Mouse (Mus musculus): ENCODE measurements around the gene Olfr1037. TPM values are rescaled to one million over a fixed set of nuclear protein-coding genes. Genes with fewer than 3 reads are reported as not detected.
"Not testable (repeated sequence)": the region's sequence is repeated elsewhere in the genome, so short reads cannot be mapped to it uniquely, and the experiment has no call there.

Gene Olfr1037
- not detected in 2 replicates for polyA plus RNA-seq (2015; fragmentation: Nextera tagmentation; extraction: Ambion mirVana)

- Histone ChIP-seq H3K36me3 (no peaks in the 10 kb centered on the region), H3K4me2 (replicated peaks) (no peak within 1 kb of the TSS), H3K4me1 (replicated peaks) (no peaks in the 10 kb centered on the region), H3K27me3 (replicated peaks) (no peaks in the 10 kb centered on the region), H3K27ac (no peak within 1 kb of the TSS), H3K9me3 (no peaks in the 10 kb centered on the region), H3K4me3 (replicated peaks) (no peak within 1 kb of the TSS), H3K9ac (no peak within 1 kb of the TSS)
- WGBS, result 87% methylated on average over 2 of the region's 2 CpGs
- ATAC-seq, result no peak
These were observed at the start of gene Olfr1037 for GRCm38 (mm10) chr2:86087285-86087684. Olfr1037 (minus strand) TSS chr2:86087385.

- H3K4me3 ChIP-seq (replicated peaks), result no peak within 1 kb of the TSS
- H3K27me3 ChIP-seq (replicated peaks), result no peaks in the 10 kb centered on the region
- 96% methylated on average over 1 of the region's 1 CpGs for WGBS
- no peaks in the 10 kb centered on the region for H3K36me3 ChIP-seq
- H3K4me2 ChIP-seq (replicated peaks), result no peak within 1 kb of the TSS
- H3K9me3 ChIP-seq, result no peaks in the 10 kb centered on the region
- no peak within 1 kb of the TSS for H3K27ac ChIP-seq
- H3K9ac ChIP-seq, result no peak within 1 kb of the TSS
- no peak for ATAC-seq
- H3K4me1 ChIP-seq (replicated peaks), result no peaks in the 10 kb centered on the region
These were observed 48.6 kb upstream of the Olfr1037 start, which contains the start of gene Olfr1039 for GRCm38 (mm10) chr2:86135828-86136227. Olfr1039 (minus strand) TSS chr2:86135928.

- not testable (repeated sequence) for ATAC-seq; H3K27ac ChIP-seq; H3K9ac ChIP-seq; H3K36me3 ChIP-seq; H3K4me3 ChIP-seq (replicated peaks); H3K27me3 ChIP-seq (replicated peaks); H3K4me2 ChIP-seq (replicated peaks); H3K4me1 ChIP-seq (replicated peaks); H3K9me3 ChIP-seq
- 80% methylated on average over 1 of the region's 1 CpGs for WGBS
These were observed 6.7 kb downstream of the Olfr1037 start for GRCm38 (mm10) chr2:86080478-86080877.

GRCm38 (mm10) chr2:86073692-86074091 lies 13.5 kb downstream of the Olfr1037 start, which contains the start of gene Olfr1036:
Olfr1036 (plus strand) TSS chr2:86073992.
- H3K27me3 ChIP-seq (replicated peaks); H3K4me3 ChIP-seq (replicated peaks); H3K27ac ChIP-seq; H3K4me2 ChIP-seq (replicated peaks); H3K9ac ChIP-seq; H3K4me1 ChIP-seq (replicated peaks); ATAC-seq; H3K36me3 ChIP-seq; H3K9me3 ChIP-seq: not testable (repeated sequence)

GRCm38 (mm10) chr2:86070189-86070588 lies 17.0 kb downstream of the Olfr1037 start:
- no peak for ATAC-seq
- Histone ChIP-seq H3K9ac (no peak overlapping the region), H3K36me3 (no peaks in the 10 kb centered on the region), H3K27ac (no peak overlapping the region), H3K27me3 (replicated peaks) (no peaks in the 10 kb centered on the region), H3K4me1 (replicated peaks) (no peaks in the 10 kb centered on the region), H3K4me2 (replicated peaks) (no peak overlapping the region), H3K9me3 (no peaks in the 10 kb centered on the region), H3K4me3 (replicated peaks) (no peak overlapping the region)
- WGBS, result 81% methylated on average over 8 of the region's 8 CpGs

- H3K27me3 ChIP-seq (replicated peaks); H3K9me3 ChIP-seq; H3K4me2 ChIP-seq (replicated peaks); ATAC-seq; H3K27ac ChIP-seq; H3K4me1 ChIP-seq (replicated peaks); H3K4me3 ChIP-seq (replicated peaks); H3K9ac ChIP-seq; H3K36me3 ChIP-seq: not testable (repeated sequence)
- 98% methylated on average over 2 of the region's 2 CpGs for WGBS
These were observed 23.4 kb downstream of the Olfr1037 start for GRCm38 (mm10) chr2:86063766-86064165.

- H3K9ac ChIP-seq; H3K9me3 ChIP-seq; H3K36me3 ChIP-seq; H3K4me3 ChIP-seq (replicated peaks); H3K27ac ChIP-seq; H3K4me1 ChIP-seq (replicated peaks); H3K4me2 ChIP-seq (replicated peaks); H3K27me3 ChIP-seq (replicated peaks); ATAC-seq: not testable (repeated sequence)
These were observed 36.4 kb downstream of the Olfr1037 start for GRCm38 (mm10) chr2:86050777-86051176.

- no peak within 1 kb of the TSS for H3K4me3 ChIP-seq (replicated peaks)
- H3K27ac ChIP-seq, result no peak within 1 kb of the TSS
- no peak within 1 kb of the TSS for H3K9ac ChIP-seq
- ATAC-seq, result no peak
- no peaks in the 10 kb centered on the region for H3K36me3 ChIP-seq
- no peaks in the 10 kb centered on the region for H3K4me1 ChIP-seq (replicated peaks)
- no peaks in the 10 kb centered on the region for H3K9me3 ChIP-seq
- no peak within 1 kb of the TSS for H3K4me2 ChIP-seq (replicated peaks)
- H3K27me3 ChIP-seq (replicated peaks), result no peaks in the 10 kb centered on the region
These were observed 41.6 kb downstream of the Olfr1037 start, which contains the start of gene Olfr1034 for GRCm38 (mm10) chr2:86045561-86045960. Olfr1034 (plus strand) TSS chr2:86045861.

Other genes with a start within 250 kb of the Olfr1037 start
- not detected in 2 replicates for gene Olfr1019, start 241.9 kb downstream of the Olfr1037 start, polyA plus RNA-seq (2015; fragmentation: Nextera tagmentation; extraction: Ambion mirVana)
- not detected in 2 replicates for gene Olfr1020, start 240.4 kb downstream of the Olfr1037 start, polyA plus RNA-seq (2015; fragmentation: Nextera tagmentation; extraction: Ambion mirVana)
- gene Olfr1022, start 218.8 kb downstream of the Olfr1037 start, polyA plus RNA-seq (2015; fragmentation: Nextera tagmentation; extraction: Ambion mirVana), result not detected in 2 replicates
- not detected in 2 replicates for gene Olfr1023, start 201.7 kb downstream of the Olfr1037 start, polyA plus RNA-seq (2015; fragmentation: Nextera tagmentation; extraction: Ambion mirVana)
- gene Olfr1024, start 182.3 kb downstream of the Olfr1037 start, polyA plus RNA-seq (2015; fragmentation: Nextera tagmentation; extraction: Ambion mirVana), result not detected in 2 replicates
- not detected in 2 replicates for gene Olfr1025-ps1, start 172.2 kb downstream of the Olfr1037 start, polyA plus RNA-seq (2015; fragmentation: Nextera tagmentation; extraction: Ambion mirVana)
- gene Olfr1026, start 165.8 kb downstream of the Olfr1037 start, polyA plus RNA-seq (2015; fragmentation: Nextera tagmentation; extraction: Ambion mirVana), result not detected in 2 replicates
- not detected in 2 replicates for gene Olfr1028, start 136.9 kb downstream of the Olfr1037 start, polyA plus RNA-seq (2015; fragmentation: Nextera tagmentation; extraction: Ambion mirVana)
- not detected in 2 replicates for gene Olfr1029, start 113.5 kb downstream of the Olfr1037 start, polyA plus RNA-seq (2015; fragmentation: Nextera tagmentation; extraction: Ambion mirVana)
- not detected in 2 replicates for gene Olfr1030, start 108.1 kb downstream of the Olfr1037 start, polyA plus RNA-seq (2015; fragmentation: Nextera tagmentation; extraction: Ambion mirVana)
- not detected in 2 replicates for gene Olfr1031, start 97.1 kb downstream of the Olfr1037 start, polyA plus RNA-seq (2015; fragmentation: Nextera tagmentation; extraction: Ambion mirVana)
- gene Olfr1032, start 81.8 kb downstream of the Olfr1037 start, polyA plus RNA-seq (2015; fragmentation: Nextera tagmentation; extraction: Ambion mirVana), result not detected in 2 replicates
- 2.8 and 3.4 TPM in 2 replicates for gene Olfr1033, start 66.8 kb downstream of the Olfr1037 start, polyA plus RNA-seq (2015; fragmentation: Nextera tagmentation; extraction: Ambion mirVana)
- gene Olfr1034, start 41.5 kb downstream of the Olfr1037 start, polyA plus RNA-seq (2015; fragmentation: Nextera tagmentation; extraction: Ambion mirVana), result 0.03 and 0.06 TPM in 2 replicates
- not detected in 2 replicates for gene Olfr1036, start 13.4 kb downstream of the Olfr1037 start, polyA plus RNA-seq (2015; fragmentation: Nextera tagmentation; extraction: Ambion mirVana)
- not detected in 2 replicates for gene Olfr1039, start 48.5 kb upstream of the Olfr1037 start, polyA plus RNA-seq (2015; fragmentation: Nextera tagmentation; extraction: Ambion mirVana)
- gene Olfr1040, start 59.3 kb upstream of the Olfr1037 start, polyA plus RNA-seq (2015; fragmentation: Nextera tagmentation; extraction: Ambion mirVana), result not detected in 2 replicates
- not detected in 2 replicates for gene Olfr1042, start 74.5 kb upstream of the Olfr1037 start, polyA plus RNA-seq (2015; fragmentation: Nextera tagmentation; extraction: Ambion mirVana)
- not detected in 2 replicates for gene Olfr1043, start 80.1 kb upstream of the Olfr1037 start, polyA plus RNA-seq (2015; fragmentation: Nextera tagmentation; extraction: Ambion mirVana)
- not detected in 2 replicates for gene Olfr1044, start 90.4 kb upstream of the Olfr1037 start, polyA plus RNA-seq (2015; fragmentation: Nextera tagmentation; extraction: Ambion mirVana)
- gene Olfr52, start 98.3 kb upstream of the Olfr1037 start, polyA plus RNA-seq (2015; fragmentation: Nextera tagmentation; extraction: Ambion mirVana), result not detected in 2 replicates
- gene Olfr1045, start 115.6 kb upstream of the Olfr1037 start, polyA plus RNA-seq (2015; fragmentation: Nextera tagmentation; extraction: Ambion mirVana), result not detected in 2 replicates
- not detected in 2 replicates for gene Olfr1046, start 131.9 kb upstream of the Olfr1037 start, polyA plus RNA-seq (2015; fragmentation: Nextera tagmentation; extraction: Ambion mirVana)
- gene Olfr1047, start 144.0 kb upstream of the Olfr1037 start, polyA plus RNA-seq (2015; fragmentation: Nextera tagmentation; extraction: Ambion mirVana), result not detected in 2 replicates
- not detected in 2 replicates for gene Olfr1048, start 152.9 kb upstream of the Olfr1037 start, polyA plus RNA-seq (2015; fragmentation: Nextera tagmentation; extraction: Ambion mirVana)
- gene Olfr1049, start 170.9 kb upstream of the Olfr1037 start, polyA plus RNA-seq (2015; fragmentation: Nextera tagmentation; extraction: Ambion mirVana), result not detected in 2 replicates
- gene Olfr1051, start 191.7 kb upstream of the Olfr1037 start, polyA plus RNA-seq (2015; fragmentation: Nextera tagmentation; extraction: Ambion mirVana), result not detected in 2 replicates
- gene Olfr1052, start 205.1 kb upstream of the Olfr1037 start, polyA plus RNA-seq (2015; fragmentation: Nextera tagmentation; extraction: Ambion mirVana), result not detected in 2 replicates
- gene Olfr1053, start 227.9 kb upstream of the Olfr1037 start, polyA plus RNA-seq (2015; fragmentation: Nextera tagmentation; extraction: Ambion mirVana), result not detected in 2 replicates
- not detected in 2 replicates for gene Olfr1054, start 248.0 kb upstream of the Olfr1037 start, polyA plus RNA-seq (2015; fragmentation: Nextera tagmentation; extraction: Ambion mirVana)